Mouse (Mus musculus): ENCODE results near the gene Fah.

DNA sequence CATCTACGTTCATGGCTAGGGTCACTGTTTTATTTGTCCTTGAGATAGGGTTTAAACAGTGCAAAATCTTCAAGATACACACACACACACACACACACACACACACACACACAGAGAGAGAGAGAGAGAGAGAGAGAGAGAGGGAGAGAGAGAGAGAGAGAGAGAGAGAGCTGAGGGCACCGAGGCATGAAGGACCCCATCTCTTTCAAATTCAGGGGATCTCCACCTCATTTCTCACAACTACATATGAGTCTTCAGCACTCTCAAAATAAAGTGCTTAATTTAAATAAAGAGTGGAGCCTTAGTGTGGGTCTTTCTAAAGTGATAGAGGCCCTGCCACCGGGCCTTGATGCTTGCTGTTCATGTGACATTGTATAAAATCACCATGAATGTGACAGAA is 10.5 kb downstream of the Fah start:
- no peak for TF ChIP-seq CTCF (IDR thresholded peaks at IDR 0.05; ENCODE audit: control insufficient read depth, insufficient read depth, insufficient replicate concordance, low read depth, low read length)
- no peak for TF ChIP-seq POLR2A (IDR thresholded peaks at IDR 0.05; ENCODE audit: control insufficient read depth, low read depth, low read length)

All from testis, adult 2 months (tissue).